Mouse (Mus musculus) right cerebral cortex, postnatal 10 days (tissue): ENCODE data around the gene Pax7.

Source experiments
- DNase-seq, 2 experiments: peaks; one replicate each; pipeline ENCODE4 v3.0.0; 2021; ENCODE audit warnings: low spot score in 2 of 2

Pax7 gene

DNA sequence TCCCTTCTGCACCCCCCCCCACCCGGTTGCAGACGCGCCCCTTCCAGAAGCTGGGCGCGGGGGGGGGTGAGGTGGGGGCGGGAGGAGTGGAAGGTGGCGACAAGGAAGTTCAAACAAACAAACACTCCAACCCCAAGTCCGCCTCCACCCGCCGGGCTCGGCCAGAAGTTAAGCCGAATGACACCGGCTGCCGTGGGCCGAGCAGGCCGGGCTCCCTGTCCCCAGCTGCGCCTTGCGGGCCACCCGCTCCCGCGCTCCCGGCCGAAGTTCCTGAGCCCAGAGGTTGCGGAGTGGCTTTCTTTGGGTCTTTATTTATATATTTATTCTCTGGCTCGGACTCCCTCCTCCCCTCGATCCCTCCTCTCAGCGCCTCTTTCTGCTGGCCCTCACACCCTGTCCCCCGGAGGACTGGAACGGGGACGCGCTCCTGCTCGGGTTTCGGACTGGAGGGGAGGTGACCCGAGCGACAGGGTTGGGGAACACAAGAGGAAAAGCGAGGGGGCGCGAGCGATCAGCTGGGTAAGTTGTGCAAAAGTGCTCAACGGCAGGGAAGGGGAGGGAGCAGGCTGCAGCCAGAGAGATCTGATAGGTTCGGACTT, at the start of gene Pax7:
Gene Pax7, minus strand, starts transcription at position 493 of the 599 bp plus-strand sequence.
- no peak for DNase-seq

DNA sequence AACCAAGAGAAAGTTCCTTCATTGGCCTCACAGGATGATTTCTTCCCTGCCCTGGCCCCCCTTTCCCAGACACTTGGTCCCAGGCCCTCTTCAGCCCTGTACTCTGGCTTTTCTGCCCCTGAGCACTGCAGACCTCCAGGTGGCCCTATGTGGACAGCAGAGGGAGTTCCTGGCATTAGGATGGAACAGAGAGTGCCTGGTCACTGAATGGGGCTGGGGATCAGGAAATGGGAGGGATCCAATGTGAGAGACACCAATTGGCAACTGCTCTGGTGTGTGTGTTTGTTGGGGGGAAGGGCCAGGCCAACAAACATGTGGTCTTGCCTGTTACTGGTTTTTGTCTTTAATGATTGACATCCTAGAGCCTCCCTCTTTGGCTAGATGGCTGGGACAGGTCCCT, 48.5 kb upstream of the Pax7 start:
- no peak for DNase-seq

DNA sequence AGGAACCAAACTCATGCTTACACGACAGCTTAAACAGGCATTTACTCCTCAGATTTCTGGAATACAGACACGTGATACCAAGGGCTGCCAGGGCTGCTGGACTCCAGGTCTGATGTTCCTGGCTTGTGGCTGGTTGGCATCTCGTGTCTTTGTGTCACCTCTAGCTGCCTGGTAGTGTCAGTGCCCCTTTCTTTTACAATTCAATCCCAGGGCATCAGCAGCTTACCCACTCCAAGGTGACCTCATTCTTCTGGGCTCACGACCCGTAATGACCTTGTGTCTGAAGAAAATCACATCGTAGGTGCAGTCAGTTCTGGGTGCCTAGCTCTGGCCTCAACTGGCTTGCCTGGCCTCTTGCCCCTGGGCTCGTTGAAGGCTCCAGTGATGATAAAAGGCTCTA, 46.0 kb upstream of the Pax7 start:
- DNase-seq = no peak

DNA sequence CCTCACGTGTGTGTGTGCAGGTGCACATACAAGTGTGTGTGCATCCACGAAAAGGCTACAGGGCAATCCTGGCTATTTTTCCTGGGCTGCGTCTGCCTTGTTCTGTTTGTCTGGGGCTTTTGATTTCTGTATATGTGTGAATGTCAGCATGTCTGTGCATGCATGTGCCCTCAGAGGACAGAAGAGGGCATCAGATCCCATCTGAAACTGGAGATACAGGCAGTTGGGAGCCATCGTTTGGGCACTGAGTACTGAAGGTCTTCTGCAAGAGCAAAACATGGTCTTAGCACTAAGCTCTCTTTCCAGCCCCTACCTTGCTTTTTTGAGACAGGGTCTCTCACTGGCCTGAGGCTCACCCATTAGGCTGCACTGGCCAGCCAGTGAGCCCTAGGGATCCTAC, 45.1 kb upstream of the Pax7 start:
- DNase-seq = peak; percentile 49

DNA sequence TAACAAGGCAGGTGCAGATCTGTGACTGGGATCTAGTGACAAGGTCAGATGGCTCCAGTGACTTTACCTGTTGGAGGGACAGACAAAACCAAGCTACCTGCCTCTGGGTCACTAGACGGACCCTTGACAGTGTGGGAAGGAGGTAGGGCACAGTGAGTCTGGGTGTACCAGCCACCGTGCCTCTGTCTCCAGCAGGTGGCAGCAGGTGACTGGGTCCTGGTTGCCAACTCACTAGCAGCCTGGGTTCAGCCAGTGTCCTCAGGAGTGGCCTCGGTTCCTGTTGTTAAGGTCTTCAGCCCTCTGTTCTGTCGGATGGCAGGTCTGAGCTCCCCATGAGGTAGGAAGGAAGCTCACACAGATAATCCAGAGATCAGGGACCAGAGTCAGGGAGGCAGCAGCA, 43.9 kb upstream of the Pax7 start:
- peak; percentile 80 to 86 for DNase-seq

DNA sequence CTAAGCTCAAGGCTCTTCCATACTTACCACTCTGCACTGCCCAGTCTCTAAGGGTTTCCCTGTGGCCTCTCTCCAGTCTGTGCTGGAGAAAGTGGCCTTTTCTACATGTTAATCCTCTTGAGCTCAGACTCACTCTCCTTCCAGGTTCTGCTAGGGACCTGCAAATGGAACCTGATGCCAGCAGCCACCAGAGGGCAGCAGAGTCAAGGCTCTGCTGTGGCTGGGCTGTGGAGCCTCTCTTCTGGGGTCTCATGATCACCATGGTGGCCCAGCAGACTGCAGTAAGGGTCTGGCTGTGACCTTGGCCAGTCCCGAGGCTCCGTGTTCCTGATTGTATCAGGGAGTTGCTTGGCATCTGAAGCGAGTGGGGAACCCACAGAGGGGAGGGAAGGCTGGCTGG, 39.3 kb upstream of the Pax7 start:
- DNase-seq = peak; percentile 73 to 81

DNA sequence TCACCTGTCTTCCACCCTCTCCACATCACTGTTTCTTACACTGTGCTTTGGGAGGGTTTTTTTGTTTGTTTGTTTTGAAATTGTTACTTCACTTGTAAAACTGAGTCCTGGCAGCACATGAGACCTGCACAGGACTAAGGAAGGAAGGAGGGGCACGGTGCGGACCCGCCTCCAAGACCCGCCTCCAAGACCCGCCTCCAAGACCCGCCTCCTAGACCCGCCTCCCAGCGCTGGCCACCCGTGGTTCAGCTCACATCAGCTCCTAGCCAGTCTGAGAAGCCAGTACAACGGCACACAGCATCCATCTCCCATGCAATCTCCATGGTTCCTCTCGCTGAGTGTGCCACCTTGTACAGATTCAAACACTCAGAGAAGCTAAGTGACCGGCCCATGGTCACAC, 38.4 kb upstream of the Pax7 start:
- no peak for DNase-seq

DNA sequence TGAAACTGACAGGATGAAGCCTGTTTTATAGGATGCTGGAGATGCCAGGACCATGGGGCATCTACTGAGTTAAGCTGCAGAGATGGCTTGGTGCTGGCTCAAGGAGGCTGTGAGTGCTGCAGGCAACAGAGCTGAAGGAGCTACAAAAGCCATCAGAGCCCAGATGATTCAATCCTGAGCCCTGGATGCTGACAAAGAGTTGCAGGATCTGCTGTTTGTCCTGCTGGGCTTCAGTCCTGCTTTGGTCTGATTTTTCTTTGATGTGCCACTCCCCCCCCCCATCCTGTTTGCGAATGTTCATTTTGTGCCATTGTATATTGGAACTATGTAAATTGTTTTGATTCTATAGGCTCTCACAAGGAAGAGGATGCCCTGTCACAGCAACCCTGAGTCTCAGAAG, 29.9 kb upstream of the Pax7 start:
- DNase-seq = no peak

DNA sequence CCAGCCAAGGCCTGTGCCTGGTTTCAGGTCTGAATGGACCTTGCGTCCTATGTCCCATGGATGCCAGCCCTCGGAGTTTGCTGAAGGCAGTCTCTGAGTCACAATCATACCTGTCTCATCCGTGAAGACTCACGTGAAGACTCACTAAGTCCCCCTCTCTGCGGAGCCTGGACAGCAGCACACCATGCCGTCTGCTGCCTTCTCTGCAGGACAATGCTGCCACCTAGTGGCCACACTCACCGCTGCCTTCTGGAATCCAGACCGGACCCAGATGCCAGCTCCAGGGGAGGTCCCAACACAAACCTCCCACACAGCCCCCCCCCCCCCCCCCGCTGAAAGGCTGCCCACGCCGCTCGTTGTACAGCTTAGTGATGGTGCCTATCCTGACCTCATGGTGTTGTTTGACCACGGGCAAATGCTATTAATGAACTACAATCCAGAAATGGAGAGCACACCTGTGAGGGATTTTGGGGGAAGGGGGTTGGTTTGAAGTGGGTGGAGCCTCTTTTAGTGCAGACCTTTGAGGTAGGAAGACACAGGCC, 25.4 kb upstream of the Pax7 start:
- DNase-seq = peak; percentile 76 to 91

DNA sequence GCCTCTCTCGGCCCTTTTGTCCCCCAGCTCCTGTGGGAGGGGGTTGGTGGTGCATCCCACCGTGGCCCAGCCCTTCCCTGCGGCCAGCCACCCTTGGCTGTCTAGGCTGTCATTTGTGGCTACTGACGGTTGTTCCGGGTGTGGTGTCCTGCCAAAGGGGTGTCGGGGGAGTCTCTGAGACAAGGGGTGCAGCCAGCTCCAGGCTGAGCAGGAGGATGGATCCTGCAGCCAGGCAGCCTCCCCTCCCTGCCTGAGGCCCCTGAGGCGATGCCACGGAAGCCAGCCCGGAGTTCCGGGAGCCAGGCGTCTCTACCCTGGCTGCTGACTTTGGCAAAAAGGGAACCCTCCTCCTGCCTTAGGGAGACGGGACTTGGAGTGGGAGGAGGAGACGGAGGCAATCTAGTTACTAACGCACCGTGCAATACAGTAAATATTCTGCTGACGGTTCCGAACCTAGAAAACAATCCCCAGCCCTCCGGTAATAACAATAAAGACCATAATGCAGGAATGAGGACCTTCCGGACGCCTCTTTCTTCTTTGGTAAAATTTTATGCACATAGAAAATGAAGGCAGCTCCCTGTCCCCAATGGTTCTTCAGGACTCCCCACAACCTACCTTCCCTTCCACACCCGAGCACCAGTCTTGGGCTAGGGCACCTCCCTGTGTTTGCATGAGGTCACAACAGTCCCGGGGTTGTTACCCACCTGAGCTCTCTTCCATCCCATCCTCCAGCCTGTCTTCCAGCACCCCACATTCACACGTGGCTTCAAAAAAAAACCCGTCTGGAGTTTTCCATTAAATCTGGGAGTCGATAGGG, 19.1 kb upstream of the Pax7 start:
- DNase-seq = no peak

DNA sequence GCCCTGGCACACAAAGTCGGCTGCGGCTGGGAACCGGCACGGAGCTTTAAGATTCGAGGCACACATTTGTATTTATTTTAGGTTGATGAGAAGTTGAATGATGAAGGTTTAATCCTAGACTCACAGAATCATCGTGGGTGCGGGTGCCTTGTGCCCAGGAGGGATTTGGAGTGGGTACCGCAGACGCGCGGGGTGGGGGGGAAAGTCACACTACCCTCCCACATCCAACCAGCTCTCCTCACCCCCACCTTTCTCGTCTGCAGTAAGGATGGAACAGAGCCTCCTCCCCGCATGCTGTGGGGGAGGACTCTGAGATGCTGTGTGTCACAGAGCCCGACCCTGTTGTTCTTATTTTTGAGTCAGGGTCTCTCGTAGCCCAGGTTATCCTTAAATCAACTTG, 18.1 kb upstream of the Pax7 start:
- no peak for DNase-seq

DNA sequence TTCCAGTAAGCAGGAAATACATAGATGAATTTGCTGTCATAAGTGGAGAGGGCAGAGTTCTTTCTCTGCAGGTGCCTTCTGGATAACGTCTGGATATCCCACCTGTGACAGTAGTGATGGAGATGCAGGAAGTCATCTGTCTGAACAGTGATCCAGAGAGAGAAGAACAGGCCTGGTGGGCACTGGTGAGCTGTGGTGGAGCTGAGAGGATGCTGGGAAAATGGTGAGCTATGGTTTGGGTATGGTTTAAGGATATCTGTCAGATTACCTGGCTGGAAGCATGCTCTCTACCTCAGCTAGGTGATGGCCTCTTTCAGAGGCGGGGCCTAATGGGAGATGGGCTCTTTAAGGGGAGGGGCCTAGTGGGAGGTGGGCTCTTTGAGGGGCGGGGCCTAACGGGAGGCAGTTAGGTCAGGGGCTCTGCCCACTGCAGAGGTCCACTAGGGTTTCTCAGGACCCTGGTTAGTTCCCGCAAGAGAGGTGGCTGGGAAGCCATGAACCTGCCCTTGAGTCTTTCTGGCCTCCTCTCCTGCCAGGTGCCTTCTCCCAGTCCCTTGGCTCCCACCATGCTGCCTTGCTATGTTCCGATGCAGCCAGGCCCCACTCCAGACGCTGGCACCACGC, 17.3 kb upstream of the Pax7 start:
- DNase-seq = no peak

DNA sequence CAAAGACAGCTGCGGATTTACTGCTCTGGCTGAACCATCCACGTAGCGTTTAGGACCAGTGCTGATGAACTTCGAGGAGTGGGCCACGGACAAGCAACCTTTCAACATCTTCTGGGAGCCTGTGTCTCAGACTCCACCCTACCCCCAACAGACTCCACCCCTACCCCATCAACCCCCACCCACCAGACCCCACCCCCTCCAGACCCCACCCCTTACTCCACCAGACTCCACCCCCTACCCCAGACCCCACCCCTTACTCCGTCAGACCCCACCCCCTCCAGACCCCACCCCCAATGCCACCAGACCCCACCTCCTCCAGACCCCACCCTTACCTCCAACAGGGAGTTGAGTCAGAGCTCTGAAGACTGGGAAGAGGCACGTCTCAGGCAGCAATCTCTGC, 10.1 kb upstream of the Pax7 start:
- no peak for DNase-seq

DNA sequence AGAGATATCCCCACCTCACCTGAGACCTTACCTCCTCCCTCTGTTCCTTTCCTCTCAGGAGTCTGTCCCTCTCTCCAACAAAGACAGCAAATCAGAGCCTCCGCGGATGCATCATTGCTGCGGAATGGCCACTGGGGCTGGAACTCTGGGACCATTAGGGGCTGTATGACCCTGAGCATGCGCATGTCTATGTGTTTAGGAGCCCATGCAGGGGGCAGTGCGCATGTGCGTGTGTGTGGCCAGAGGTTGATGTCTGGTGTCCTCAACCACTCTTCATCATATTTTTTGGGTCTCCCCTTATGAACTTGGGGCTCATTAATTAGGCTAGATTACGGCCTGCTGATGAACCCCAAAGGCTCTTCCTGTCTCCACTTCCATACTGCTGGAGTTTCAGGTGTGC, 9.6 kb upstream of the Pax7 start:
- DNase-seq = no peak

DNA sequence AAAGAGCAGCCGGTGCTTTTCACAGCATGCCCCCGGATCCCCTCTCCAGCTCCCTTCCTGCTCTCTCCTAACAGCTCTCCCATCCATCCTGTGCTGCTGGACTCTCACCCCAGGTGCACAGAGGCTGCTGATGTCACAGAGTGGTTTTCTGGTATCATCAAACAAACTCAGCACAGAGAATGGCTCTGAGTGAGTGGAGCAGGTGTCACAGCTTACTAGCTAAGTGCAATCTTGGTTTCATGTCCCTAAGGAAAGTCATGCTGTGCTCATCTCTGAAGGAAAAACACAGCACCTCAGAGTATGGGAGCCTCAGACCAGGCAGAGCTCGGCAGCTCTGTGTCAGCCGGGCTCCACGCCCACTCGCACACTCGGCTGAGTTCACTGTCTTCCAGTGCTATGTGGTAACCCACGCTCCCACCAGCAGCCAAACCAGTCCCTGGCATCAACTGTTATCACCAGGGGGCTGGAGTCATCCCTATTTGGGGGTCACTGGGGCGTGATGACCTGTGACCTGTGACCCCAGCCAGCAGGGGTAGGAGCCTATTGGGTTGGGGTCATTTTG, 7.7 kb upstream of the Pax7 start:
- no peak for DNase-seq

DNA sequence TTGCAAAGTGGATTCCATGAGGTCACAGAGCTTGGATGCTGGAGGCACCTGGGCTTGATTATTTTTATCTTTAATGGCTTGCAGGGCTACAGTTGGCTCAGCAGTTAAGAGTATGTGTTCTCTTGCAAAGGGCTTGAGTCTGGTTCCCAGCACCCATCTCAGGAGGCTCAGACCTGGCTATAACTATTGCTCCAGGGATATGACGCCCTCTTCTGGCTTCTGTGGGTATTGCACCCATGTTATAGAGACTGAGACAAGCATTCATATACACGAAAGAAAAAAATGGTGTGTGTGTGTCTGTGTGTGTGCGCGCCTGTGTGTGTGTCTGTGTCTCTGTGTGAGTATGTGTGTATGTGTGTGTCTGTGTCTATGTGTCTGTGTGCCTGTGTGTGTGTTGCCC, 7.1 kb upstream of the Pax7 start:
- no peak for DNase-seq

DNA sequence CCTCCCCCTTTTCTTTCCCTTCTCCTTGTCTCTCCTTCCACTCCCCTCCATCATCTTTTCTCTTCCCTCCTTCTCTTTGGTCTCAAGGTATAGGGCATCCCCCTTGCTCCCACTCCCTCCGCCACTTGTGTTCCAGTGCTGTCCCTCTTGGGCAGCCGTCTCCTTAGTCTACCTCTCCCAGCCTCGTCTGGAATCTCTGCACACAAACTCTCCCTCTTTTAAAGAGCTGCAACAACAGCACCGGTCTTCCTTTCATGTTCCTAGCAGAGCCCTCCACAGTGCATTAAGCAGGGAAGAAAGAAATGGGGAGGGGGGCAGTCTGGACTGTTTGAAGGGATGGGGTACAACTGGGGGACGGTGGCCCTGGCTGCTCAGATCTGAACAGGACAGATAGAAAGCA, 3.4 kb upstream of the Pax7 start:
- no peak for DNase-seq

DNA sequence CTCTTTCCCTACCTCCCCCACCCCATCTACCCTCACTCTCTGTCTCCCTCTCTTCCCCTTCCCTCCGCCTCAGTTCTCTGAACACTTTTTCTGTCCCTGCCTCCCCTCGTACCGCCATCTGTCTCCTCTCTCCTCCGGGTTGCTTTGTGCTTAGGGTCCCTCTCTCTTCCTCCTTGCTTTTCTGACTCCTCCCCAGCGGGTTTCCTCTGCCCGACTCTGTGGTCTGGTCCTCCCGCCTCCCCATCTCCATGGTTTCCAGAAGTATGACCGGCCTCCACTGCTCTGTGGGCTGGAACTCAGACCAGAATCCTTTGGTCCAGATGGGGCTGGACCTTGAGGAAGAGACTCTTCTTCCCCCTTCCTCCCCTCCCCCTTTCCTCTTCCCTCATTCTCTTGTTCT, 2.9 kb upstream of the Pax7 start:
- no peak for DNase-seq

DNA sequence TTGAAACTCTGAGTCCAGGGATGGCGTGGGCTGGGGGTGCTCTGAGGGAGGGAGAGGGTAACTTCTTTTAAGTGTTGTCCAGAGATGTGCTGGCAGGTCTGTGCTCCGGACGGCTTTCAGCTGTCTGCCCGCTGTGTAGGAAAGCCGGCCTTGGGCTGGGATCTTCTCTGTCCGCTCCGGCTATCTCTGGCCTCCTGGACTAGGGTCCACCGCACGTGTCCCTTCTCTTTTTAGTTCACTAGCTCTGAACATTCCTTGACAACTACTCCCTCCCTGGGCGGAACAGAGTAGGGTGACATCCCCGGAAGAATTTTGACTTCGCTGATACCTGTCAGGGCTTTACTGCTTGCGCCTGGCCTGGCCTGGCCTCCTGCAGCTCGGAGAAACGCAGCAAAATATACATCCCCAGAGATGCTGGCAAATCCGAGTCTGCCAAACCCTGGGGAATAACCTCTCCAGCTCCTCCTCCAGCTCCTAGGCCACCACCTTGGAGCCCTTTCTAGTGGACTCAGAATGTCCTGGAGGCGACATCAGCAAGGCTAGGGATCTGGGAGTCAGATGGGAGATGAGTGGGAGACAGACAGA, 581 bp upstream of the Pax7 start:
- DNase-seq = no peak

DNA sequence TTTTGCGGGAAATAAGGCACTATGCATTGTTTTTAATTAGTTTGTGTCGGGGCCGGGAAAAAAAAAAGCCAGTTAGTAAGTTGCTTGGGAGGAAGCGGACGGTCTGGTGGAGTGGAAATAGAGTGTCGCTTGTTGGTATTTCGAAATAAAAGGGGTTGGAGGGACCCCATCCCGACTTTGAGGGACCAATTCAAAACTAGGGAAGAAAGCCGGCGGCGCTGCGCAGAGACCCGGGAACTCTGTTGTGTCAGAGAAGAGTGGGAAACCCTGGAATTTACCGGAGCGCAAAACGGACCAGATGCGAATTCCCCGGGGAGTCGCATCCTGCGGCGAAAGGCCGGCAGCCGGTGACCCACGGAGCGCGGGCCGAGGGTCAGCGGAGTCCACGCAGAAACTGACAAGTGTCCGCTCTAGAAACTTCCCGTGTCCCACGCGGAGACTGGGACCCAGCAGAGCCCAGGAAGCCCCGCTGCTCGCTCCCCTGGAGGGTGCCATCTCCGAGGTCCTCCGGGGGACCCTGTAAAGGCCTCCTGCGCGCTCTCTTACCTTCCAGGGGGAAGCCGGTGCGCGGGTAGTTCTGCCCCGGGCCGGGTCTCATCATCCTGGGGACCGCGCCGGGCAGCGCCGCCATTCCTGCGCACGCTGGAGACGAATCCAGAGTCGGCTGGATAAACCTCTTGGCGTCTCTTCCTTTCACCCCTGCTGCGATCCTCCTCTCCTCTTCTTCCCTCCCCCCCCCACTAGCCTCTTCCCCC, 870 bp downstream of the Pax7 start:
- DNase-seq = no peak

DNA sequence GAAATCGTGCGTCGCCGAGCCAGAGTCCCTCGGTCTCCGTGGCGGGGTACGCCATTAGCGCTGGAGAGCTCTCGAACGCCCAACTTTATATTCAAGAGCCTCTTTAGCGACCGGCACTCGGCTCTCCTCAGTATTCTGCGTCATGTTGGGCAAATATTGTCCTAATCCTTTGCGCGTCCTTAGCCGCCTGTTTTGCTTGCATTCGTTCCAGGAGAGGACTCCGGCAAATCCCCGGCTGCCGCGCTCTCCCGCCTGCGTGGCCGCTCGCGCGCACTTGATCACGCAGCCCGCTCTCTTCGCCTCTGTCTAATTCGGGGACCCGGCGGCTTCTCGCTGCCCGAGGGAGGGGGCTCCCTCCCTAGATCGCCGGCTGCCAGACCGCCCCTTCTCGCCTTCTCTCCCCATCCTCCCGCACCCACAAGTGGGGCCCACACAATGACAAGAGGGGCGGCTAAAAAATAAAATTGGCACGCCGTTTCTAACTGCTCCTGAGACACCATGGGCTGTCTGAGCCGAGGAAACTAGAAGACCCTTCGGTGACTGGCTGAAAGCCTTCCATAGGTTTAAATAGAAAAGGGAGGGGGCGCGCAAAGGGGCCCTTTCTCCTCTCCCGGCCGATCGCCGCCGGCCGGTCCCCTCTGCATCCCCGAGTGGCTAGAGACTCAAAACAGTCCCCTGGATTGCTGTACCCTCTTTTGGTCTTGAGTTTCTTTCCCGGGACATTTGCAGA, 1.7 kb downstream of the Pax7 start:
- DNase-seq = no peak
